Mouse (Mus musculus) hindbrain, postnatal 0 days (tissue): Measurements from ENCODE around the gene Zranb1. TPM values are rescaled to one million over a fixed set of nuclear protein-coding genes. Genes with fewer than 3 reads are reported as not detected.

Experiments used
- ATAC-seq: fragments of 200-750 bp; cut with Nextera tagmentation; 2 replicates; pipeline ENCODE4 v1.8.0; 2017; ENCODE audit warnings: mild to moderate bottlenecking, moderate TSS enrichment, moderate library complexity
- DNase-seq: peaks from one replicate; pipeline ENCODE4 v3.0.0-alpha.2; 2015; ENCODE audit warnings: low spot score
- H3K27ac ChIP-seq: fragments of 300-500 bp; sonication (generic); 2 replicates; pipeline ENCODE4 v1.5.1; 2014; ENCODE audit warnings: mild to moderate bottlenecking
- H3K27me3 ChIP-seq: fragments of 300-500 bp; sonication (generic); 2 replicates; pipeline ENCODE4 v1.6.1; 2014; ENCODE audit warnings: low read length, mixed read lengths; ENCODE audit not compliant: insufficient read depth
- H3K36me3 ChIP-seq: fragments of 300-500 bp; sonication (generic); 2 replicates; pipeline ENCODE4 v1.6.1; 2014; ENCODE audit warnings: low read length, mixed read lengths; ENCODE audit not compliant: insufficient read depth
- H3K4me1 ChIP-seq: fragments of 300-500 bp; sonication (generic); 2 replicates; pipeline ENCODE4 v1.6.1; 2014; ENCODE audit warnings: antibody characterized with exemption, low read length, mixed read lengths; ENCODE audit not compliant: insufficient read depth
- H3K4me2 ChIP-seq: fragments of 300-500 bp; sonication (generic); 2 replicates; pipeline ENCODE4 v1.6.1; 2014; ENCODE audit warnings: low read depth, mild to moderate bottlenecking, low read length, moderate library complexity, mixed read lengths
- H3K4me3 ChIP-seq: fragments of 300-500 bp; sonication (generic); 2 replicates; pipeline ENCODE4 v1.5.1; 2014; ENCODE audit warnings: low read length
- H3K9ac ChIP-seq: fragments of 300-500 bp; sonication (generic); replicated peaks from 2 replicates; pipeline ENCODE4 v1.6.1; 2014; ENCODE audit warnings: mild to moderate bottlenecking, low read length, moderate library complexity, mixed read lengths
- H3K9me3 ChIP-seq: fragments of 300-500 bp; sonication (generic); 2 replicates; pipeline ENCODE4 v1.6.1; 2016; ENCODE audit warnings: low read length, mixed read lengths
- CTCF ChIP-seq: IDR thresholded peaks from 2 replicates; pipeline ENCODE4 v1.5.1; 2016; ENCODE audit warnings: antibody characterized with exemption, control low read depth, low read depth
- WGBS: fragments of 180-500 bp; shearing (Covaris S2); extraction: QIAGEN DNeasy Blood & Tissue Kit; methylation state at CpG from one replicate; pipeline ENCODE4 v1.1.7; 2014; 5-methylcytosine and 5-hydroxymethylcytosine counted together
- polyA plus RNA-seq: library from polyadenylated mRNA; unstranded; fragments of >200 nt; fragmentation: Nextera tagmentation; extraction: Ambion mirVana; gene quantifications from 2 replicates; pipeline ENCODE4 v1.2.1, GENCODE M21; 2015
- total RNA-seq: library from RNA; depleted of rRNA; stranded (reverse); fragments of >200 nt; gene quantifications from 2 replicates; pipeline ENCODE4 v1.2.3, GENCODE M21; 2014

The Zranb1 gene
- total and polyA plus RNA-seq, 2 experiments from 2014 or later = 24.0 to 40.1 TPM

DNA sequence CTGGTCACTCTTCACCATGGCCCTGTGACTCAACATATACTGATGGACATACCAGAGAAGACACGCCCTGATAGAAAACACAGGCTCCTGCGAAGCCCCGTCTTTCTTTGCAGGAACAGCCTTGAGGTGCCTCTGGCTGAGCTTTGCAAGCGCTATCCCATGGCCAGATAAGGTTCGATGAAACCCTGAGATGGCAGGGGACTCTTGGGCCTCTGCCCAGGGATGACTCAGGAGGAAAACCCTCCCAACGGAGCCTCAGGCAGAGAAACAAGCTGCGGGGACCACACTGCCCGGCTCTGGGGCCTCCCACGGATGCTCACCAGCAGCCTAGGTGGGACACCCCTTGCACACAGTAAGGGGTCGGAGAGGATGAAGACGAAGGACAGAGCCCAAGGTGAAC lies 76.4 kb downstream of the Zranb1 start:
- ATAC-seq (no peak), DNase-seq (no peak)
- Histone ChIP-seq H3K27me3 (no peaks in the 10 kb centered on the region), H3K4me1 (peaks cover 20% of the 10 kb centered on the region), H3K36me3 (no peaks in the 10 kb centered on the region), H3K4me3 (no peak overlapping the region), H3K27ac (no peak overlapping the region), H3K4me2 (no peak overlapping the region), H3K9ac (no peak overlapping the region), H3K9me3 (no peaks in the 10 kb centered on the region)
- 62% methylated on average over 11 of the region's 11 CpGs for WGBS
- no peak for TF ChIP-seq CTCF

DNA sequence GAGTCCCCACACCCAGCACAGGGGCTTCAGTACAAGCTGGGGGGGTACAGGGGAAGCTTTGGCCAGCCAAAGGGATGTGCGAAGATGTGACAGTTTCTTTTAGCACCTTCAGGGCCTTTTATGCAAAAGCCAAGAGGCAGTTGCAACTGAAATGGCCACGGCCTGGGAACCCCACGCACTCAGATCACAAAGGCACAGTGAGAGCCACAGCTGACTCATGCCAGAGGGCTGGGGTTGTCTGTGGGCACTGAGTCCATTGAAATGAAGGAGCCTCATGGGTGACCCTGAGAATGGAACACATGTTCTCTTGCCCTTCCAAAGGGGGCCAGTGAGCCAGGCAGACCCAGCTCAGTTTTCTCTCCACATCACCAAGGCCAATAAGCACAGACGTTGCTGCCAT lies 77.7 kb downstream of the Zranb1 start:
- TF ChIP-seq CTCF = no peak
- H3K27me3 ChIP-seq = no peaks in the 10 kb centered on the region
- no peak overlapping the region for H3K27ac ChIP-seq
- no peak overlapping the region for H3K9ac ChIP-seq
- peaks cover 28% of the 10 kb centered on the region for H3K4me1 ChIP-seq
- no peaks in the 10 kb centered on the region for H3K9me3 ChIP-seq
- no peak overlapping the region for H3K4me3 ChIP-seq
- H3K36me3 ChIP-seq = no peaks in the 10 kb centered on the region
- H3K4me2 ChIP-seq = no peak overlapping the region
- DNase-seq = no peak
- WGBS = 71% methylated on average over 4 of the region's 4 CpGs
- no peak for ATAC-seq

DNA sequence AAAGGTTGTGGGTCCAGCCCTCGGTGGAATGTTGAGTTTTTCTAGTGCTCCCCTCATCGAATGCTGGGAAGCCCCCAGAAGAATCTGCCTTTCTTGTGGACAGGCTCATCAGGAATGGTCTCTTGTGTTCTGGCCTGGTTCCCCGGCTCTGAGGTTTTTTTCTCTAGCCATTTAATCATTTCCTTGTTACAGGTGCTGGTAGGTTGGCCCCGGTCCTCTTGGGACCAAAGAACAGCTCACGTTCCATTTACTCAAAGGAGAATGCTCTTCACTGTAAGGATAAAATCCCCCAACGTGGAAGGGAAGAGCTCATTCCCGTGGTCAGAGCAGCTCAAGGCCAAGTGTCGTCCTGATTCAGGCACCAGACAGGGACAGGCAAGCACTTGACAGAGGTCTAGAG lies 78.7 kb downstream of the Zranb1 start:
- DNase-seq = no peak
- no peak for TF ChIP-seq CTCF
- Histone ChIP-seq H3K9me3 (no peaks in the 10 kb centered on the region), H3K27ac (peak overlapping the region; percentile 68; the same call in 1 of the 2 replicates), H3K36me3 (no peaks in the 10 kb centered on the region), H3K9ac (no peak overlapping the region), H3K4me1 (peaks cover 28% of the 10 kb centered on the region), H3K27me3 (no peaks in the 10 kb centered on the region), H3K4me3 (no peak overlapping the region), H3K4me2 (no peak overlapping the region)
- ATAC-seq = no peak
- 76% methylated on average over 8 of the region's 8 CpGs for WGBS

DNA sequence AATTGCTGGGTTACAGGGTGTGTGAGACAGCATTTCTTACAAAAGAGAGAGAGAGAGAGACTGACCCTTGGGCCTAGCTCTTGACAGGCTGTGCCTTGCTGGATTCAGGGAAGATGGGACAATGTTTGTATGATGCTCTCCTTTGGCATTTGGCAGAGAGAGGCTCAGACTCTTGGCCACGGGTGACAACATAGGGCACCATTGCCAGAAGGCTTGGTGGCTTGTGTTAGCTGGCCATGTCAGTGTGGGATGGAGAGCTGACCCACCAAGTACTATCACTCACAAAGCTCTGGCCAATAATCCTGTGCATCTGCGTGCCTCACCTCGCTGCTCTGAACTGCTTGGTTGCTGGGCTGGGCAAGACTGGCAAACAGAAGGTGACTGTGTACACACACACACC lies 79.5 kb downstream of the Zranb1 start:
- H3K27me3 ChIP-seq = no peaks in the 10 kb centered on the region
- DNase-seq (no peak), ATAC-seq (no peak)
- H3K27ac ChIP-seq = peak overlapping the region; percentile 68; the same call in 1 of the 2 replicates
- peaks cover 31% of the 10 kb centered on the region for H3K4me1 ChIP-seq
- no peaks in the 10 kb centered on the region for H3K9me3 ChIP-seq
- no peak overlapping the region for H3K9ac ChIP-seq
- H3K4me2 ChIP-seq = no peak overlapping the region
- no peaks in the 10 kb centered on the region for H3K36me3 ChIP-seq
- no peak overlapping the region for H3K4me3 ChIP-seq
- WGBS = 56% methylated on average over 3 of the region's 3 CpGs
- no peak for TF ChIP-seq CTCF

DNA sequence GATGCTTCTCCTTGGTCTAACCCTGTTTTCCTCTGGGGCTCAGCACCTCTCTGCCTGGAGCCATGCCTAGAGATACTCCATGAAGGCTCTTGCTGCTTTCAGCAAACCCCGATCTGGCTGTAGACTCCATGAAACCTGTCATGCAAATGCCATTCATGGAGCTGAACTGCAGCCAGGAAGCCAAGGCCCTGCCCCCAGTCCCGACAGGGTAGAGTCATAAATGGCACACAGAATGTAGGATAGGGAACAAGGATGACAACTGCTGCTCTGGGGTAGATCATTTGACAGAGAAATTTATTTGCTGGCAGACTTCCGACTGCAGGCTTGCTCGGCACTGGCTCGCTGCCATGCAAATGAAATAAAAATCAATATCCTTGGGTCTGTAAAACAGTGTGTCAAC lies 80.2 kb downstream of the Zranb1 start:
- Histone ChIP-seq H3K36me3 (no peaks in the 10 kb centered on the region), H3K4me3 (no peak overlapping the region), H3K27me3 (no peaks in the 10 kb centered on the region), H3K9ac (no peak overlapping the region), H3K4me1 (peaks cover 32% of the 10 kb centered on the region), H3K9me3 (no peaks in the 10 kb centered on the region), H3K4me2 (peak overlapping the region; percentile 30), H3K27ac (peak overlapping the region; percentile 68)
- DNase-seq = peak; percentile 82
- TF ChIP-seq CTCF = no peak
- 18% methylated on average over 5 of the region's 5 CpGs for WGBS
- peak; percentile 61 for ATAC-seq

DNA sequence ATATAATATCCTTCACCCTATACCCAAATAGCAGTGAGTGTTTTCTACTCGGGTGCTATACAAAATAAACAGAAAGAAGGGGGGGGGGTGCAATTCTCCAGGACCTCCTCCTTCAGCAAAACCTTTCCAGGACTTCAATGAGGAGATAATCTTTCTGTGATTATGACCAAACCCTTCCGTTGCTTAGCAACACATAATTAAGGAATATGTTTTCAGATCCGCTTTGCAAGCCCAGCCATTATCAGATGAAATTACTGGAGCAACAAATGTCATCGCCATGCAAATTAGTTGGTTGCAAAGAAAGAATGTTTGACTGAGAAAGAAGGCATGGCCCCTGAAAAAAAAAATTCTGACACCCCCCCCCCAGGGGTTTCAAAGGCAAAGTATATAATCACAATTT lies 80.7 kb downstream of the Zranb1 start:
- DNase-seq = peak; percentile 63
- no peak overlapping the region for H3K4me3 ChIP-seq
- no peaks in the 10 kb centered on the region for H3K9me3 ChIP-seq
- no peak for ATAC-seq
- H3K9ac ChIP-seq = no peak overlapping the region
- H3K27ac ChIP-seq = peak overlapping the region; percentile 68; the same call in 1 of the 2 replicates
- peak overlapping the region; percentile 30 for H3K4me2 ChIP-seq
- TF ChIP-seq CTCF = no peak
- H3K36me3 ChIP-seq = no peaks in the 10 kb centered on the region
- no peaks in the 10 kb centered on the region for H3K27me3 ChIP-seq
- peaks cover 32% of the 10 kb centered on the region for H3K4me1 ChIP-seq
- 29% methylated on average over 4 of the region's 4 CpGs for WGBS

DNA sequence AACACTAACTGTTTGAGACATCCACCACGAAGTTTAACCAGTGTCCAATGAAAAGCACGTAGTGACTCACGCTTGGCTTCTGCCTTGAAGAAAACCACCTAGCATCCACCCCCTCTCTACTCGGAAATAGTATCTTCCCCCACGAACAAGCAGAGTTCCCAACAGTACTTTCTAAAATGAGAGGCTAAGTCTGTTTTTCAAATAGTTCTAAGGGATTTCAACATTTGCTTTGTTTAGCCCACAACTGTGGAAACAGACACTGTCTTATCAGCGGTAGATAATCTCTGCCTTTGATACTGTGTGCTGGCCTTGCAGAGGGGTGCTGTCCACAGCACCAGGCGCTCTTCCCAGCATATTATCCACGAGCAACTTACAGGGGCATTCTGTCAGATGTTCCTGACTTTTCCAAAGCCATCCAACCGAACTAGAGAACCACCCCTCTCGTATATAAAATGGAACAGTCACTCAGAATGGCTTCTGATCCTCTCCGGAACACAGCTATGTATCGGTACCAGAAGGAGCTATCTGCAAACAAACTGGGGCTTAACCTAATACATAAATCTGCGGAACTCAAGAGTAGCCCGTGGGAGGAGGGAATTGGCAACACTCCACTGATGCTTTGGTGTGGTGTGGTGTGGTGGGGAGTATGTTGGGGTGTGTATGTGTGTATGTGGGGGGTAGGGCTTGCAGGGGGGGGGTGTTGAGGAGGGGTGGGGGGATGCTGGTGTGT lies 81.9 kb downstream of the Zranb1 start:
- peaks cover 32% of the 10 kb centered on the region for H3K4me1 ChIP-seq
- H3K4me3 ChIP-seq = no peak overlapping the region
- DNase-seq (no peak), ATAC-seq (no peak)
- H3K9me3 ChIP-seq = no peaks in the 10 kb centered on the region
- H3K36me3 ChIP-seq = no peaks in the 10 kb centered on the region
- H3K9ac ChIP-seq = no peak overlapping the region
- no peak overlapping the region for H3K4me2 ChIP-seq
- no peak overlapping the region for H3K27ac ChIP-seq
- H3K27me3 ChIP-seq = no peaks in the 10 kb centered on the region
- TF ChIP-seq CTCF = no peak
- WGBS = 54% methylated on average over 14 of the region's 14 CpGs
